Mouse (Mus musculus): Measurements from ENCODE around the gene Shank1. TPM values are rescaled to one million over a fixed set of nuclear protein-coding genes. Genes with fewer than 3 reads are reported as not detected.
A peak's percentile ranks its signal among the peaks of the same experiment; 100 is the strongest.

The Shank1 gene
- total RNA-seq, 2 experiments from 2014 or later = 586 to 632 TPM

- intact Hi-C loops (cut with DNase I) = no loop called here
Observed at GRCm38 (mm10) chr7:44303346-44304340, 6.4 kb upstream of the Shank1 start.

DNA sequence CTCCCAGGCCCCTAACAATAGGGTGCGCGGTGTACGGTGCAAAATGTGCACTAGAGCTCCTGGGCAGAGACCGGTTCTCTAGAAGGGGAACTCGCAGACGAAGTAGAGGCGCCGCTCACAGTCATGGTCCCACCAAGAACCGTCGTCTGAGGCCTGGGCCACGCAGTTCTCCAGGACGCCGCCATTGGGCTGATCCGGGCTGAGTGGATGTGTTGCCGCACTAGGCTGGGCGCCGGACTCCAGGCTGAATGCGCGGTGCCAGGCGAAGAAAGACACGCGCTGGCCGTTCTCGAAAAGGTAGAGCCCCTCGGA is 5.6 kb upstream of the Shank1 start:
- no peak for DNase-seq (ENCODE audit: low spot score in 2 of 2)
- intact Hi-C loops (cut with DNase I) = no loop called here

More at GRCm38 (mm10) chr7:44303346-44304340, 6.4 kb upstream of the Shank1 start:
- no peak for DNase-seq (ENCODE audit: low spot score in 2 of 2)

- peak; percentile 98 to 99 for DNase-seq (ENCODE audit: low spot score in 2 of 2)
- intact Hi-C loops (cut with DNase I) = no loop called here
Observed at GRCm38 (mm10) chr7:44304775-44305641, 5.0 kb upstream of the Shank1 start.

GRCm38 (mm10) chr7:44305686-44306085 is 4.4 kb upstream of the Shank1 start:
- intact Hi-C loops (cut with DNase I) = no loop called here
- DNase-seq (ENCODE audit: low spot score in 2 of 2) = no peak

GRCm38 (mm10) chr7:44306516-44307240 is 3.4 kb upstream of the Shank1 start, which contains the start of gene Clec11a:
Gene Clec11a, minus strand, starts transcription at chr7:44306902.
- intact Hi-C loops (cut with DNase I) = no loop called here

GRCm38 (mm10) chr7:44307261-44308020 is 2.6 kb upstream of the Shank1 start:
- DNase-seq (ENCODE audit: low spot score in 2 of 2) = peak in 1 of 2 experiments; percentile 6
- intact Hi-C loops (cut with DNase I) = no loop called here

More at GRCm38 (mm10) chr7:44306516-44307240, 3.4 kb upstream of the Shank1 start, which contains the start of gene Clec11a:
- peak in 1 of 2 experiments; percentile 5 for DNase-seq (ENCODE audit: low spot score in 2 of 2)

- intact Hi-C loops (cut with DNase I) = loop anchor here (2.0 to 5.0 kb wide), 3 partner anchors 26 to 43 kb away; no protein-coding TSS in a partner anchor
- peak in 1 of 2 experiments; percentile 16 for DNase-seq (ENCODE audit: low spot score in 2 of 2)
Observed at GRCm38 (mm10) chr7:44310285-44310877, 328 bp downstream of the Shank1 start.

DNA sequence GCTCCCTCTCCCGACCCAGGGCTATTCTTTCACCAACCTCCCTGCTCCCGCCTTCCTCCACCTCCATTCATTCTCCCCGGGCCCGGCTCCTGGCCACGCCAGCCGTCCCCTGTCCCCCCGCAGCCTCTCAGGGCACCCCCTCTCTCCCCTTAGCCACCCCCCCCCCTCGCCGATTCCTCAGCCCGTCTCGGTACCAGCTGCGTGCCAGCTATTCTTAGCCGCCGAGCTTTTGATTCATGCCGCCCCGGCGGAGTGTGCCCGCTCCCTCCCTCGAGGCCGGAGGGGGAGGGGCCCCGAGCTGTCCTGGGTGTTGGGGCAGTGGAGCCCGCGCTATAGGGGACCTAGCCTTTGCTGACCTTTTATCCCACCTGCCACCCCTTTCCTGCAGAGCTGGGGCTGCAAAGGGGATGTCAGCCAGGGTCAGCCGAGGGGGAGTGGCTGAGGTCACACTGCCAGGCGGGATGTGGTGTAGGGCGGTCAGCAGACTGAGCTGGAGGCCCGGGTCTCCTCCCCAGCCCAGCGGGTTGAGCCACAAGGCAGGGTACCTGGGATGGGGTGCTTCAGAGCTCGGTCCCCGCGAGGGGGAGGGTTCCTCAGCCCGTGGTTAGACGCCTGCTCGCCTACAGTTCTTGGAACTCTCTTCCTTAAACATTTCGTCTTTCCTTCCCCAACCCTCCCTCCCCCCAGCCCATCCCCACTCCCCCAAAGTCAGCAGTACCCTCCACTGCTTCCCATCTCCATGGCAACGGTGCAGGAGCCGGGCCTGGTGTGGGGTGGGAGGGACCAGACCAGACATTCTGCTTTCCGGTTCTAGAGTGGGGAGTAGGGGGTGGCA is 1.0 kb downstream of the Shank1 start:
- peak; percentile 81 for DNase-seq (ENCODE audit: low spot score in 2 of 2)
- intact Hi-C loops (cut with DNase I) = loop anchor here (2.0 to 5.0 kb wide), 3 partner anchors 26 to 44 kb away; no protein-coding TSS in a partner anchor

- peak; percentile 49 to 62 for DNase-seq (ENCODE audit: low spot score in 2 of 2)
- intact Hi-C loops (cut with DNase I) = loop anchor here (2.0 to 5.0 kb wide), 3 partner anchors 25 to 45 kb away; no protein-coding TSS in a partner anchor
Observed at GRCm38 (mm10) chr7:44311713-44312304, 1.8 kb downstream of the Shank1 start.

- intact Hi-C loops (cut with DNase I) = loop anchor here (5.0 kb wide), 2 partner anchors 40 to 45 kb away; no protein-coding TSS in a partner anchor
- no peak for DNase-seq (ENCODE audit: low spot score in 2 of 2)
Observed at GRCm38 (mm10) chr7:44312484-44312883, 2.4 kb downstream of the Shank1 start.

GRCm38 (mm10) chr7:44317913-44318312 is 7.9 kb downstream of the Shank1 start:
- DNase-seq (ENCODE audit: low spot score in 2 of 2) = peak in 1 of 2 experiments; percentile 30
- intact Hi-C loops (cut with DNase I) = no loop called here

DNA sequence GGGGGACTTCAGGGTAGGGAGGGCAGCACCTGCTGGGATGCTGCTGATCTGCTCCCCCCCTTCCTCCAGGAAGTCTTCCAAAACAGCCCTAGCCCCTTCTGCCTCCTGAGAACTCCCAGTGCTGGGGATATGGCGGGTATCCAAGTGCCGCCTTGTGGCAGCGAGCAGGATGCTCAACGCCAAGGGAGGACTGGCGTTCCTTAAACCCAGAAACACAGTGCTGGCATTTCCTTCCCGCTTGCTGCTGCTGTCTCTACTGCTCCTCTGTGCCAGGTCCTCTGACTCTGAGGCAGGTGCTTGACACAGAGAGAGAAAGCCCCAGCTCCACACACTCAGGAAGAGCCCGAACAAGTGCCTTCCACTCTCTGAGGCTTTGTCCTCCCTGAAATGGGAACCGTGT is 10.8 kb downstream of the Shank1 start:
- intact Hi-C loops (cut with DNase I) = no loop called here

DNA sequence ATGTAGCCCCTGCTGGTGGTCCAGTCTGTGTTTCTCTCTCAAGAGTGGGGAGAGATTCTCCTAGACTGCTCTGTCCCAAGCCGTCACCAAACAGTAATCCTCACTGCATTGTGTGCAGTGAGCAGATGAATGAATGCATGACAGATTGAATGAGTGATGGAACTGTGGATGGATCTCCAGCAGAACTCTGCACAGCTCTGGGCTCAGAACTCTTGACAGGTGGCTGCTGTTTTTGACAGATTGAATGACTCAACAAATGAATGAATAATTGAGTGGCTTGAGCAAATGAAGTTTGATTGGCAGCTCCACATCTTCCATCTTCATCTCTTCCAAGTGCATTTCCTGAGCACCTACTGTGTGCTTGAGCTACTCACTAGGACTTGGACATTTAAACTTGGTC is 12.2 kb downstream of the Shank1 start:
- DNase-seq (ENCODE audit: low spot score in 2 of 2) = no peak
- intact Hi-C loops (cut with DNase I) = no loop called here

More for the DNA sequence above, 10.8 kb downstream of the Shank1 start:
- peak in 1 of 2 experiments; percentile 72 for DNase-seq (ENCODE audit: low spot score in 2 of 2)

DNA sequence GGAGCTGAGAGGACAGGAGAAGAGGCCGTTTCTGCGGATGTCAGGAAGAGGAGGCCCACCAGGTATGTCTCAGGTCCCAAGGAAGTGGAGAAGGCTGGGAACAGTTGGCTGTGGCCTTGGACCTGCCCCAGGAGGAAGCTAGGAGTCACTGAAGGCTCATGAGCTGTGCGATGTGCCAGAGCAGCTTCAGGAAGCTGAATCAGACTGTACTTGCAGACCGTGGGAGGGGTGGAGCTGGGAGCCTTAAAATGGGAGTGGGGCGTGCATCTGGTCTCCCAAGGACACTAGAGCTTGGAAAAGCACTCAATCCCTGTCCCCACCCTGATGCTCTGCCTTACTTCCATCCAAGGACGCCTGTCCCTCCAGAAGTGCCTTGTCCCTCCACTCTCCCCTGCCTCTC is 16.6 kb downstream of the Shank1 start:
- DNase-seq (ENCODE audit: low spot score in 2 of 2) = no peak

DNA sequence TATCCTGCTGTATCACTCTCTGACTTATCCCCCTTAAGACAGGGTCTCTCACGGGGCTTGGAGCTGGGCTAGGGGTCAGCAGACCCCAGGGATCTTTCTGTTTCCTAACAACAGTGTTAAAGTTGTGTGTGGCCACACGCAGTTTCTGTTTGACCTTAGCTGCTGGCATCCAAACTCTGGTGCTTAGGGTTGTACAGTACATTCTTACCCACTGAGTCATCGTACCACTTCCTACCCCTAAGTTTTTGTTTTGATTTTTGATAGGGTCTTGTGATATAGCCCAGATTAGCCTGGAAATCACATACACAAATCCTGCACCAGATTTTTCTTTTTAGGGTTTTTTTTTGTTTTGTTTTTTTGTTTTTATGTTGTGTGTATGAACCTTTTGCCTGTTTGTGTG is 22.3 kb downstream of the Shank1 start:
- intact Hi-C loops (cut with DNase I) = no loop called here

More for the DNA sequence above, 16.6 kb downstream of the Shank1 start:
- intact Hi-C loops (cut with DNase I) = no loop called here

GRCm38 (mm10) chr7:44334139-44334538 is 24.1 kb downstream of the Shank1 start:
- intact Hi-C loops (cut with DNase I) = no loop called here
- no peak for DNase-seq (ENCODE audit: low spot score in 2 of 2)

More for the DNA sequence above, 22.3 kb downstream of the Shank1 start:
- no peak for DNase-seq (ENCODE audit: low spot score in 2 of 2)
